Mouse (Mus musculus) heart, postnatal 25 days (tissue): ENCODE measurements around the gene Phf1. TPM values are rescaled to one million over a fixed set of nuclear protein-coding genes. Genes with fewer than 3 reads are reported as not detected.

Experiments used
- DNase-seq: peaks from one replicate; pipeline ENCODE4 v3.0.0; 2022; ENCODE audit warnings: low spot score
- intact Hi-C: fragments of 180-260 bp; cut with DNase I; formaldehyde crosslinking; loops from one replicate; pipeline ENCODE4 v1.15.1; 2025
- total RNA-seq, 2 experiments: library from RNA; stranded (reverse); gene quantifications; 2 replicates each; pipeline ENCODE4 v1.2.3; 2021

Phf1 gene
- total RNA-seq, 2 experiments from 2014 or later = 10.8 to 12.3 TPM

- intact Hi-C loops = no loop called here
- DNase-seq = no peak
Measured at GRCm38 (mm10) chr17:26948316-26949050, 15.6 kb downstream of the Phf1 start.

- DNase-seq = no peak
- intact Hi-C loops = no loop called here
Measured at GRCm38 (mm10) chr17:26949051-26949577, 16.3 kb downstream of the Phf1 start.

- intact Hi-C loops = no loop called here
- no peak for DNase-seq
Measured at GRCm38 (mm10) chr17:26949866-26950265, 17.0 kb downstream of the Phf1 start.

DNA sequence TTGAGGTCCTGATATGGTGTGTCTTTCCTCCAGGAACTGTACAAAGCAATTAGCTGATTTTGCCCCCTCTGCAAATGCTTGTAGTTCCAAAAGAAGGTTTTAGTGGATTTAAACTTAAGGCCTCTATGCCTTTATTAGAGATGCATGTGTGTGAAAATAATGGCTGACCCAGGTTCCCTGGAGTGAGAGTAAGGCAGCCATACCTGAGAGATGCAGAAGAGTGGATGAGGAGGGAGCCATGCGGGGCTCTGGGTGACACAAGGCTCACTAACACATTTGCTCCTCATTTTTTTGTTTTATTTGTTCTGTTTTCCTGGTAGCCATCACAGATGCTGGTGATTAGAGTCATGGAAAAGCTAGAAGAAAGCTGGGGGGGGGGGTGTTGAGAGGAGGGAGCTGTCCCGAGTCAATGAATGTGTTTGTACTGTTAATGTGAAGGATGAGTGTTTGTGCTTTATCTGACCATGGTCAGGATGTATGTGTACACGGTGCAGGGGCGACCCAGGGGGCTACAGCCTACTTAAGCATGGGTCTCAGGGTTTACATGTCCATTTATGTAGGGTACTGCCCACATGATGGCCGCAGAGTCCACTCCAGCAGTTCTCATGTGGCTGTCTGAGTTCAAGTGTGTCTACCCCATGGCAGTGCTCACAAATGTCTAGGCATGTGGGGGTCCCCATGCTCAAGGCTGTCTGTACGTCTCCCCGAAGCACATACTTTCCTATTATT, 17.9 kb downstream of the Phf1 start:
- DNase-seq = no peak
- intact Hi-C loops = no loop called here

GRCm38 (mm10) chr17:26951406-26951805, 18.6 kb downstream of the Phf1 start:
- intact Hi-C loops = no loop called here
- DNase-seq = no peak

- intact Hi-C loops = no loop called here
Measured at GRCm38 (mm10) chr17:26951952-26952877, 19.4 kb downstream of the Phf1 start.

GRCm38 (mm10) chr17:26953201-26953600, 20.3 kb downstream of the Phf1 start:
- intact Hi-C loops = no loop called here
- no peak for DNase-seq

More at GRCm38 (mm10) chr17:26951952-26952877, 19.4 kb downstream of the Phf1 start:
- DNase-seq = no peak

DNA sequence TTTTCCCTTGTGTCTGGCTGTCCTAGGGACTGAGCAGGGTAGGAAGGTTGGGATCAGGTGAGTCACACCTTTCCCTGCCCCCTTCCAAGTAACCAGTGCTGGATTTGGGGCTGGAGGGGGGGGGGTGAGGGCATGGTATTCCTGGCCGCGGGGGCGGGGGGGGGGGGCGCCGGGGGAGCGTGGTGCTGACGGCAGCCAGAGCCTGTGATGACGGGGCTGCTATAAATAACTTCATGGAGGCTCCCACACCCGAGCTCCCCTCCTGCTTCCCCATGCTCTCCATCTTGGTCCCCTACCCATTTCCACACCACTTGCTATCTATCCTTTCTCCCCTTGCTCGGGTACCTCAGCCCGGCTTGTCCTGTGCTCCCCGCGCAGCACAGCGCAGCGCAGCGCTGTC, 20.9 kb downstream of the Phf1 start:
- DNase-seq = no peak
- intact Hi-C loops = no loop called here

GRCm38 (mm10) chr17:26956309-26956708, 23.5 kb downstream of the Phf1 start:
- intact Hi-C loops = no loop called here
- no peak for DNase-seq

- no peak for DNase-seq
- intact Hi-C loops = no loop called here
Measured at GRCm38 (mm10) chr17:26956895-26957294, 24.0 kb downstream of the Phf1 start.

GRCm38 (mm10) chr17:26957872-26958271, 25.0 kb downstream of the Phf1 start:
- intact Hi-C loops = no loop called here
- no peak for DNase-seq

- intact Hi-C loops = no loop called here
- DNase-seq = no peak
Measured at GRCm38 (mm10) chr17:26958880-26959279, 26.0 kb downstream of the Phf1 start.

GRCm38 (mm10) chr17:26959815-26960214, 27.0 kb downstream of the Phf1 start:
- intact Hi-C loops = no loop called here
- no peak for DNase-seq

- intact Hi-C loops = no loop called here
- DNase-seq = no peak
Measured at GRCm38 (mm10) chr17:26961572-26962240, 28.9 kb downstream of the Phf1 start.

DNA sequence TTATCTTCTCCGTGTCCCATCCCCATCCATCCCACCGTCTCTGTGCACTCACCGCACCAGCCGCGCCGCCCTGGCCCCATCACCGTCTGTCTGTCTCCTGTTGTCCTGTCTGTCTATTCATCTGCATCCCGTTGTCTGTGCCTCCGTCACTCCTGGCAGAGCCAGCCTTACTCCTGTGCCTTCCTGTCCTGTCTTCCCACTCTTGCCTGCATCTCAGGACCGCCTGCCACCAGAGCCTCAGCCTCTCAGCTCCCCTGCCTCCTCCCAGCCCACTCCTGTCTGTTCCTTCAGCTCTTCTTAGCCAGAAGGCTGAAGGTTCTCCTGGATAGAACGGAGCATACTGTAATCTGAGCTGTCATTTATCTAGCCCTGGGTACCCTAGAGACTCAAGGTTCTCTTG, 34.1 kb downstream of the Phf1 start:
- no peak for DNase-seq
- intact Hi-C loops = no loop called here

DNA sequence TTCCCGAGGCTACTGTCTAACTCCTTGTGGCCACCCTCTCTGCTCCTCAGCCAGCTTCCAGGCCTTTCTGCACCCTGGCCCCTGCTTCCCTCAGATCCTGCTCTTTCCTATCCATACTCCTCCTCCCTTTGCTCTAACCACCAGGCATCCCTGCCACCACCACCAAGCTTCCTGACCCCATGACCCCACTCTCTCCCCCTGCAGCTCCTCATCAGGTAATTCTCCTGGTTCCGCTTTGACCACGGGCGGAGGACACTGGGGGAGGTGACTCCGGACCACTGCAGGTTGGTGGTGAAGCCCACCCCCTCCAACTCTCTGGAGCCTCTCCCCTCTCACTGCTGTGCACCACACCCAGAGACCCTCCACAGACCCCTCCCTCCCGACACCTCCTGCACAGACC, 34.6 kb downstream of the Phf1 start:
- intact Hi-C loops = no loop called here

GRCm38 (mm10) chr17:26968200-26968611, 35.4 kb downstream of the Phf1 start:
- intact Hi-C loops = no loop called here

More for the DNA sequence above, 34.6 kb downstream of the Phf1 start:
- DNase-seq = no peak

GRCm38 (mm10) chr17:26969257-26969656, 36.4 kb downstream of the Phf1 start:
- intact Hi-C loops = no loop called here

More at GRCm38 (mm10) chr17:26968200-26968611, 35.4 kb downstream of the Phf1 start:
- no peak for DNase-seq

GRCm38 (mm10) chr17:26970221-26970620, 37.4 kb downstream of the Phf1 start:
- intact Hi-C loops = loop anchor here (10.0 kb wide), 1 partner anchor 55 kb away; the partner anchor contains the start of gene Kifc5b
- no peak for DNase-seq

More at GRCm38 (mm10) chr17:26969257-26969656, 36.4 kb downstream of the Phf1 start:
- DNase-seq = no peak
